Mouse (Mus musculus) CD4-positive, CD25-positive, alpha-beta regulatory T cell, adult 4 months (primary cell): Measurements from ENCODE around the gene Nphp3. TPM values are rescaled to one million over a fixed set of nuclear protein-coding genes. Genes with fewer than 3 reads are reported as not detected.

Experiments
- ATAC-seq: one replicate; pipeline ENCODE4 v1.8.0; 2017
- polyA plus RNA-seq, 2 experiments: library from polyadenylated mRNA; unstranded; fragments of 100-300 nt; shearing (Covaris generic); gene quantifications; one replicate each; pipeline ENCODE4 v1.2.1; 2017

Gene Nphp3
- polyA plus RNA-seq, 2 experiments from 2014 or later, result 0.39 to 0.85 TPM

GRCm38 (mm10) chr9:104064571-104064970, 62.2 kb downstream of the Nphp3 start:
- ATAC-seq, result no peak

- ATAC-seq, result no peak
Measured at GRCm38 (mm10) chr9:104070241-104070640, 67.9 kb downstream of the Nphp3 start.

GRCm38 (mm10) chr9:104070863-104071604, 68.7 kb downstream of the Nphp3 start:
- no peak for ATAC-seq

DNA sequence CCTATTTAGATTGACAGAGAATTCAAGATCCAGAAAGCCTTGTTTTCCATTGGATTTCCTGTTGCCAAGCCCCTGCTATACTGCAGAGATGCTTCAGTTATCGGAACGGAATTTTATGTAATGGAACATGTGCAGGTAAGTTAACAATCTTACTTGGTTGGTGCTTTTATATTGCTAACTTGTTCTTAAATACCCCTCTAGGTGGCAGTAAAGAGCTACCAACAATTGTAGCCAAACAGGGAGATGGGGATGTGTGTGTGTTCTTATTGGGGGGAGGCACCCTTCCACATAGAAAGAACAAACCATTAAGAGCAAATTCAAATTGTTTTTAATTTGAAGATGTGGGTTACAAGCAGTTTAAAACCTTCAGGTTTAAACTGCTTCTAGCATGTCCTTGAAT, 73.5 kb downstream of the Nphp3 start:
- ATAC-seq, result no peak

GRCm38 (mm10) chr9:104078780-104079179, 76.4 kb downstream of the Nphp3 start:
- ATAC-seq, result no peak

DNA sequence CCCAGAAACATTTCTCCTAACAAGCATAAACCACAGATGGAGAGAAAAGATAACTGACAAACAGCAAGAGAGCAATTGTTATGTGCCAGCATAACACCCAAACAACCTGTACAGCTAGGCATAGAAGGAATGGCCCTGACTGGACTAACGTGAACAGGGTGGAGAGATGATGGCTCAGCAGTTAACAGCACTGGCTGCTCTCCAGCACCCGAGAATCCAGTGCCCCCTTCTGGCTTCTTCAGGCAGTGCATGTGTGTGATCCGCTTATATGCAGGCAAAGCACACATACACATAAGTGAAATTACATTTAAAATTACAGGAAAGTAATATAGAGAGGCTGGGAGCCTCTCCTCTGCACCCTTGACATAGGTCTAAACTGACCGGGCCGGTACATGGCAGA, 77.0 kb downstream of the Nphp3 start:
- ATAC-seq, result no peak

DNA sequence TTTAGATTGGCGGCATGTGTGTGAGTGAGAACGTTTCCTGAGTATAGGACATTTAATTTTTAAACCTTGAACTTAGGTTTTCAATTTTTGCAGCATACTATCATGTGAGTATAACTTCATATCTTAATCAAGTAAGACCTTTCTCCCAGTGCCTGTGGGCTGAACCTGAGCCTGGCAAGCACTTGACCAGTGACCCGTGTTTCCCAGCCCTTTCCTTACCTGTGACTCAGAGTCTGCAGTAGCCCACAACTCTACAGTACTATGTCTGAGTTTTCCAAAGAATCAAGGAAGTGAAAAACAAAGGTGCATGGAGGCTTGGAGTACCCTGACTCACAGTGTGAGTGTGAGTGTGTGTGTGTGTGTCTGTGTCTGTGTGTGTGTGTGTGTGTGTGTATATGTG, 77.7 kb downstream of the Nphp3 start:
- ATAC-seq, result no peak

DNA sequence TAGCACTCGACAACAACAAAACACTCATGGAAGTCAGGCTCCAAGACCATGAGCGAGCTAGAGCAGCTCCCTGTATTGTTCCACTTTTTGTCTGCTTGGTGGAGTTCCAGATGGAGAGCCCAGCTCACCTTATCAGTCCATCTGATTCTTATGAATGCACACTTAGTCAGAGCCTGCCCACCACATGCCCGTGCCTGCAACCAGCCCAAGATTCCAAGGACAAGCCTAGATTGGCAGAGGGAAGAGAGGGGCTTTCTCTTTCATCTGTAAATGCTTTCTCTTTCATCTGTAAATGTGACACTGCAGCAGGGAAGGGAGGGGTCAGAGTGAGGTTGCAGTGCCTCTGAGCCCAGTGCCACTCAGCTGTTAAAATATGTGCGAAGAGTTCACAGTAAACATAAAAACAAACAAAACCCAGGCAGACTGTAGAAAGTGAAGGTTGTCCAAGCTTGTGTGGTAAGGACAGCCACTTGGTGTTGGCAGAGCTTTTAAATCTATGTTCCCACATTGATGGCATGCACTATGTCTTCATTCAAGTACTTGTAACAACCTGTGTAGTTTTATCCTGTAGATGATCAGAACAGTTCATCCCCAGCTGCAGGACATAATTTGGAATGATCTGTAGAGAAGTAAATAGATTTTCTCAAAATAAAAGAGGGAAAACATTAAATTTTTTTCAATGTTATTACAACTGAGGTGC, 83.5 kb downstream of the Nphp3 start:
- ATAC-seq, result no peak

- ATAC-seq, result no peak
Measured at GRCm38 (mm10) chr9:104088555-104088954, 86.2 kb downstream of the Nphp3 start.

DNA sequence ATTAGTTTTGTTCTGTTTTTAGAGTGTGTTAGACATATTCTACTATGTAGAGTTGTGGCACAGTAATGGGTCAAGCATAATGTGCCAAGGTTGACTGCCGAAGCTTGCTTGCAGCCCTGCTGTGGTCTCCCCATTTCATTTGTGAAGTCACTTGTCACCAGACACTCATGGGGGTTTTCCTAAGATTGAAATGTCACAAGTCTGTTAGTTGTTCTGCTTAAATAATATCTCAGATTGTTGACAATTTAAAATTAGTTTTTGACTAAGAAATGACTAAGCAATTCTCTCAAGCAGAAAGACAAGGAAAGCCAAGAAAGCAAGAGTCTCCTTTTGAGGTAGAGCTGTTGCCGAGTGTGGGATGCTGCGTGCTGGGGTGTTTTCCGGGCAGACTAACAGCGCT, 90.6 kb downstream of the Nphp3 start:
- ATAC-seq, result no peak

Other genes with a start within 250 kb of the Nphp3 start
- gene Tmem108, start 240.7 kb upstream of the Nphp3 start, polyA plus RNA-seq, result 1 to 10 TPM; 1.0 to 3.2 TPM
- gene Gm28305, start 38.1 kb downstream of the Nphp3 start, polyA plus RNA-seq, result 1 to 10 TPM in 1 of 2 experiments, not detected in 1; 1.5 TPM
- 10 to 100 TPM; 11.6 to 14.6 TPM for gene Uba5, start 60.6 kb downstream of the Nphp3 start, polyA plus RNA-seq
- 10 to 100 TPM in 1 of 2 experiments, 1 to 10 TPM in 1; 9.5 to 12.7 TPM for gene Acad11, start 60.8 kb downstream of the Nphp3 start, polyA plus RNA-seq
- gene Ackr4, start 124.4 kb downstream of the Nphp3 start, polyA plus RNA-seq, result under 1 TPM; 0.42 to 0.49 TPM